Comparison of ENCODE assay signal across 16 mouse cellular contexts in genomic region chr2:73266011-73266410, GRCm38 (mm10). TPM values are rescaled to one million over a fixed set of nuclear protein-coding genes. Genes with fewer than 3 reads are reported as not detected.
DNase-seq lines count a peak whose midpoint lies in the region; ATAC-seq and TF ChIP-seq lines count a peak whose summit lies in the region.
"Had no signal": no experiment of that assay in that cellular context is flagged by ENCODE, and none has a peak within 500 bp of the region (broad histone marks: within the 10 kb centered on the region; RNA-seq: fewer than 3 reads in every experiment).

No protein-coding gene starts in this region.

- peaks cover 10% of the 10 kb centered on the region; the same call in 1 of the 2 replicates for H3K27me3 ChIP-seq in cerebellum, adult 2 months (ENCODE audit: control insufficient read depth, insufficient read depth, low read length)
- H3K27me3 ChIP-seq in liver, embryonic 11.5 days (replicated peaks; ENCODE audit: control insufficient read depth, insufficient read depth, low read length) = peaks cover 92% of the 10 kb centered on the region

- H3K4me1 ChIP-seq in cerebellum, adult 2 months (ENCODE audit: control insufficient read depth, insufficient read depth, low read length) = no peaks in the 10 kb centered on the region
- H3K4me1 ChIP-seq in liver, embryonic 11.5 days (replicated peaks; ENCODE audit: control insufficient read depth, insufficient read depth, low read length) = peaks cover 9% of the 10 kb centered on the region; the same call in 1 of the 2 replicates
- H3K4me1 ChIP-seq in cortical plate, adult 2 months (ENCODE audit: control insufficient read depth, insufficient read depth, low read length) = no peaks in the 10 kb centered on the region

- ATAC-seq in liver, embryonic 11.5 days (replicated peaks; ENCODE audit: low FRiP score) = no peak
- ATAC-seq in megakaryocyte progenitor cell, adult 5-6 weeks (replicated peaks; ENCODE audit: poor library complexity) = peak; percentile 52
- ATAC-seq: hindbrain, embryonic 16.5 days had no signal

- 6% methylated on average over 5 of the region's 5 CpGs for WGBS in cerebellum, adult 2 months
- whole genome bisulfite sequencing in liver, embryonic 11.5 days = 8% methylated on average over 5 of the region's 5 CpGs

- H3K27ac ChIP-seq in cerebellum, adult 2 months (ENCODE audit: insufficient read depth, low read length) = no peak overlapping the region
- H3K27ac ChIP-seq in liver, embryonic 11.5 days (ENCODE audit: low read depth, low read length) = no peak overlapping the region
- no peak overlapping the region for H3K27ac ChIP-seq in cortical plate, adult 2 months (ENCODE audit: insufficient read depth, low read length)
- H3K27ac ChIP-seq: neural tube, embryonic 13.5 days had no signal

- no peak for TF ChIP-seq POLR2A in cerebellum, adult 2 months (IDR thresholded peaks at IDR 0.05; ENCODE audit: borderline replicate concordance, insufficient read depth, low read length)
- TF ChIP-seq POLR2A in cortical plate, adult 2 months (IDR thresholded peaks at IDR 0.05; ENCODE audit: extremely low read depth, insufficient read depth, low read length) = no peak

- no peak overlapping the region for H3K9ac ChIP-seq in liver, embryonic 11.5 days (ENCODE audit: low read depth, low read length)
- H3K9ac ChIP-seq: neural tube, embryonic 13.5 days had no signal

- no peak overlapping the region for H3K4me2 ChIP-seq in liver, embryonic 11.5 days
- H3K4me2 ChIP-seq: neural tube, embryonic 13.5 days had no signal

- TF ChIP-seq CTCF in cerebellum, adult 2 months (IDR thresholded peaks at IDR 0.05; ENCODE audit: borderline replicate concordance, insufficient read depth, low read depth, low read length) = peak; percentile 22; the same call in 1 of the 2 replicates
- peak; percentile 30 for TF ChIP-seq CTCF in cortical plate, adult 2 months (IDR thresholded peaks at IDR 0.05; ENCODE audit: extremely low read depth, insufficient read depth, low read length)

- DNase-seq in cerebellum, adult 2 months = no peak
- no peak for DNase-seq in cerebellum, postnatal 25 days
- DNase-seq in liver = peak; percentile 3
- no peak for DNase-seq in liver, embryonic 11.5 days (ENCODE audit: low spot score)
- DNase-seq in adrenal gland, adult 8-10 months = no peak
- no peak for DNase-seq in right cerebral cortex, postnatal 14 days
- DNase-seq: adrenal gland, postnatal 14 days; cerebellum, adult 18-20 months; left cerebral cortex, postnatal 4 days; spleen, adult 18-20 months; thymus, postnatal 14 days had no signal

- H3K4me3 ChIP-seq in cerebellum, adult 2 months (replicated peaks; ENCODE audit: insufficient read depth, low read depth, low read length) = no peak overlapping the region
- H3K4me3 ChIP-seq in liver, embryonic 11.5 days (ENCODE audit: low read depth, low read length) = no peak overlapping the region
- H3K4me3 ChIP-seq in cortical plate, adult 2 months (ENCODE audit: insufficient read depth, low read length) = no peak overlapping the region
- H3K4me3 ChIP-seq: neural tube, embryonic 13.5 days had no signal

- H3K36me3 ChIP-seq in liver, embryonic 11.5 days (ENCODE audit: control insufficient read depth, insufficient read depth, low read length) = no peaks in the 10 kb centered on the region
- H3K36me3 ChIP-seq: neural tube, embryonic 13.5 days had no signal

- H3K9me3 ChIP-seq in liver, embryonic 11.5 days (ENCODE audit: control insufficient read depth, low read length) = 0 out of 2 replicates have a peak, but pooled peaks cover under 1% of the 10 kb centered on the region
- H3K9me3 ChIP-seq: neural tube, embryonic 13.5 days had no signal

RNA-seq across cellular contexts. Expression of gene Sp9, which starts 5.7 kb away (rescaled TPM):
- 0.06 and 0.07 TPM in 2 replicates for polyA plus RNA-seq in cerebellum, adult 2 months (2012; rRNA removed)
- 0.05 TPM in 1 of 2 replicates, not detected in the other for polyA plus RNA-seq in liver, embryonic 11.5 days (2014; fragmentation: Nextera tagmentation; extraction: Ambion mirVana)
- polyA plus RNA-seq in cortical plate, adult 2 months (2012; rRNA removed) = 1.3 and 2.3 TPM in 2 replicates
- total RNA-seq in megakaryocyte progenitor cell, adult 5-6 weeks (2015) = not detected in 2 replicates
- total RNA-seq in megakaryocyte progenitor cell, adult 5-6 weeks (2017) = not detected in 2 replicates
- not detected for total RNA-seq in adrenal gland, adult 8-10 months (2022)
- total RNA-seq: adrenal gland, postnatal 14 days had no signal
- polyA plus RNA-seq: large intestine, adult 2 months had no signal

RNA-seq across cellular contexts. Expression of gene Scrn3, which starts 46.4 kb away (rescaled TPM):
- 31.3 and 31.7 TPM in 2 replicates for polyA plus RNA-seq in cerebellum, adult 2 months (2012; rRNA removed)
- polyA plus RNA-seq in liver, embryonic 11.5 days (2014; fragmentation: Nextera tagmentation; extraction: Ambion mirVana) = 27.6 and 31.6 TPM in 2 replicates
- 22.8 and 24.8 TPM in 2 replicates for polyA plus RNA-seq in cortical plate, adult 2 months (2012; rRNA removed)
- 7.5 and 13.9 TPM in 2 replicates for total RNA-seq in megakaryocyte progenitor cell, adult 5-6 weeks (2015)
- total RNA-seq in megakaryocyte progenitor cell, adult 5-6 weeks (2017) = 15.5 and 22.7 TPM in 2 replicates
- total RNA-seq in adrenal gland, adult 8-10 months (2022) = 10 to 100 TPM; 23.9 to 33.8 (median 30.1) TPM

RNA-seq across cellular contexts. Expression of gene Cir1, which starts 46.5 kb away (rescaled TPM):
- 29.2 TPM in 2 replicates for polyA plus RNA-seq in cerebellum, adult 2 months (2012; rRNA removed)
- 22.1 and 22.6 TPM in 2 replicates for polyA plus RNA-seq in liver, embryonic 11.5 days (2014; fragmentation: Nextera tagmentation; extraction: Ambion mirVana)
- polyA plus RNA-seq in cortical plate, adult 2 months (2012; rRNA removed) = 26.7 and 29.2 TPM in 2 replicates
- 11.3 and 14.8 TPM in 2 replicates for total RNA-seq in megakaryocyte progenitor cell, adult 5-6 weeks (2015)
- 9.7 and 20.9 TPM in 2 replicates for total RNA-seq in megakaryocyte progenitor cell, adult 5-6 weeks (2017)
- 10 to 100 TPM; 18.0 to 24.0 (median 20.5) TPM for total RNA-seq in adrenal gland, adult 8-10 months (2022)

RNA-seq across cellular contexts. Expression of gene Ola1, which starts 47.3 kb away (rescaled TPM):
- 59.7 and 61.3 TPM in 2 replicates for polyA plus RNA-seq in cerebellum, adult 2 months (2012; rRNA removed)
- 109 and 116 TPM in 2 replicates for polyA plus RNA-seq in liver, embryonic 11.5 days (2014; fragmentation: Nextera tagmentation; extraction: Ambion mirVana)
- 69.6 and 70.5 TPM in 2 replicates for polyA plus RNA-seq in cortical plate, adult 2 months (2012; rRNA removed)
- total RNA-seq in megakaryocyte progenitor cell, adult 5-6 weeks (2015) = 157 and 170 TPM in 2 replicates
- total RNA-seq in megakaryocyte progenitor cell, adult 5-6 weeks (2017) = 152 and 154 TPM in 2 replicates
- total RNA-seq in adrenal gland, adult 8-10 months (2022) = 10 to 100 TPM; 53.6 to 59.3 (median 56.3) TPM
